Mouse (Mus musculus) gastrocnemius, adult 8-10 months (tissue): Measurements from ENCODE around the gene Mrpl54. TPM values are rescaled to one million over a fixed set of nuclear protein-coding genes. Genes with fewer than 3 reads are reported as not detected.
"Not testable (repeated sequence)": the region's sequence is repeated elsewhere in the genome, so short reads cannot be mapped to it uniquely, and the experiment has no call there.

Source experiments
- DNase-seq, 2 experiments: peaks; one replicate each; pipeline ENCODE4 v3.0.0; 2022; ENCODE audit warnings: low spot score in 2 of 2
- microRNA-seq: library from miRNA; unstranded; fragments of <30 nt; microRNA quantifications from one replicate; pipeline ENCODE4 v1.2.0, GENCODE M21; 2022
- total RNA-seq, 4 experiments: library from RNA; stranded (reverse); gene quantifications; 2 replicates each; pipeline ENCODE4 v1.2.4; 2022

Mrpl54 gene
- total RNA-seq, 4 experiments from 2014 or later = 96.1 to 111 (median 102) TPM

GRCm38 (mm10) chr10:81230438-81231332, 36.0 kb downstream of the Mrpl54 start, which contains the start of gene Atcay:
TSS of gene Atcay (minus strand) at chr10:81230833.
- no peak for DNase-seq

DNA sequence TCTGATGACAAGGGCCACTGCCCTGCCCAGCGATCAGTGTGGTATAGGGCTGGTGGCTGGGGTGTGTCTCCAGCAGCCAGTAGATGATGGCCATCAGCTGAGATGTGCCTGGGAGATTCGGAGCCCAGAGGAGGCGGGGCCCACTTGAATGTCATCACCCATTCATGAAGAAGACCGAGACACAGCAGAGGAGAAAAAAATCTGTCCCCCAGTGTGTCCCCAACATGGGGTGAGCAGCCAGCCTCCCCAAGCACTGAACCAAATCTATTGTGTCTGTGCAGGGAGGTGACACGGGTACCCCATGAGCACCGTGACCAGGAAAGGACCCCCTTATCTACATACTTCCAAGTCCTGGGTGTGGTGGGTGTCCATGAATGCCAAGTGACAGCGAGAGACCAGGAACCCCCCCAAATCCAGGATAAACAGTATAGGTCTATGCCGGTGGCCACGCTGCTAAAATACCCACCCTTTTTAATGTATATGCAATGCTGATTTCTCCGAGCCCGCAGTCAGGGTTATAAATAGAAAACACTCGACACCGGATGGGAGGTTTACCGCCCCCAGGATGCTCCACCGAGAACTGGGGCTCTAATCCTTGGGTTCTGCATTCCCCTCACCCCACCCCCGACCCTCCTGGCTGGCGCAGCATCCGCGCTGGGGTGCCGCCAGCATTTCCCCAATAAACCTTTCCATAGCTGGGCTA, 36.8 kb downstream of the Mrpl54 start:
- DNase-seq = no peak

DNA sequence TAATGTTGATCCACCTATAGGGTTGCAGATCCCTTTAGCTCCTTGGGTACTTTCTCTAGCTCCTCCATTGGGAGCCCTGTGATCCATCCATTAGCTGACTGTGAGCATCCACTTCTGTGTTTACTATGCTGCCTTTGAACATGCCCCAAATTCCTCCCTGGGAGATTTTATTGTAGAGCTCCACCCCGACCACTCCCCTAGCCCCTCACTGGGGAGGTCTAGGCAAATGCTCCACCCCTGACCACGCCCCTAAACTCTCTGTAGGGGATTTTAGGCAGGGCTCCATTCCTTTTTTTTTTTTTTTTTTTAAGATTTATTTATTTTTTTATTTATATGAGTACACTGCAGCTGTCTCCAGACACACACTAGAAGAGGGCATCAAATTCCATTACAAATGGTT, 43.0 kb downstream of the Mrpl54 start:
- DNase-seq = not testable (repeated sequence)

DNA sequence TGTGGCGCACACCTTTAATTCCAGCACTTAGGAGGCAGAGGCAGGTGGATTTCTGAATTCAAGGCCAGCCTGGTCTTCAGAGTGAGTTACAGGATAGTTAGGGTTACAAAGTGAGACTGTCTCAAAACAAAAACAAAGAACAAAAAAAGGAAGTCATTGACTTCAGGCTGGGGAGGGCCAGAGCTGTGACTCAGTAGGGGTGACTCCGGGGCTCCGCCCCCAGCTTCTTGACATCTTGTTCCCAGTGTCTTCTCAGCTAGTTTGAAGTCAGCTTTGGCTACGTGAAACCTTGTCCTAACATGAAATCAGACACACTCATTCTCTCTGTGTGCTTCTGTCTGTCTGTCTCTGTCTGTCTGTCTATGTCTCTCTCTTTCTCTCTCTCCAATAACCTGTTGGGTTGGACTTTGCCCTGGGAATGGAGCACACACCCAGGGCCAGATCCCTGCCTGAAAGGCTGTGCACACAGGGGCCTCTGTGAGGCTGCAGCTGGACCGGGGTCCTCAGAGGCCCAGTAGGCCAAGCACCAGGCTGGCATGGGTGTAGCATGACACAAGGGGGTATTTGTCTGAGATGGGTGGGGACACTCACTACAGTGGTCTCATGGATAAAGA, 45.2 kb downstream of the Mrpl54 start:
- DNase-seq = no peak

DNA sequence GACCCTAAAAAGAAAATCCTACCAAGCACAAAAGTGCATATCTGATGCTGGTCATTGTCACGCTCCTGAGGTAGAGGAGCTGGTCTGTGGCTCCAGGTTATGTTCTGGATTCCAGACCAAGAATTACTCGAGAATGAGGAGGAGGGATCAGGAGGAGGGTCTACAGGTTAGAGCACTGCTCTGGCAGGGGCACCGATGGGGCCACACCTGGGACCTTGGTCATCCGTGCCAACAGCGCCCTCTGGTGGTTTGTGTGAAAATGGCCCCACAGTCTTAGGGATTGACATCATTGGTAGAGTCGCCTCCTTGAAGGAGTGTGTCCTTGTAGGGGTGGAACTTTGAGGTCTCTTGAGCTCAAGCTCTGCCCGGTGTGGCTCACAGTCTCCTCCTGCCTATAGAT, 48.8 kb downstream of the Mrpl54 start:
- DNase-seq = no peak

- DNase-seq = not testable (repeated sequence)
Observed at GRCm38 (mm10) chr10:81217267-81217666, 49.5 kb downstream of the Mrpl54 start.

- no peak for DNase-seq
Observed at GRCm38 (mm10) chr10:81216810-81217209, 49.9 kb downstream of the Mrpl54 start.

GRCm38 (mm10) chr10:81216260-81216659, 50.5 kb downstream of the Mrpl54 start:
- DNase-seq = no peak

Small RNA genes within 50 kb of the gene (microRNA-seq; reads per million reads assigned to microRNA genes)
- gene Mir3057 = 31.6 reads per million, percentile 31 among the genes with 10 or more reads in this experiment

Other genes with a start within 250 kb of the Mrpl54 start
- gene Diras1, start 241.3 kb downstream of the Mrpl54 start, total RNA-seq = under 1 TPM in 1 of 4 experiments, not detected in 3; 0.24 TPM
- 10 to 100 TPM; 12.9 to 15.3 (median 13.9) TPM for gene Slc39a3, start 229.5 kb downstream of the Mrpl54 start, total RNA-seq
- gene Sgta, start 206.8 kb downstream of the Mrpl54 start, total RNA-seq = 100 to 1,000 TPM in 3 of 4 experiments, 10 to 100 TPM in 1; 99.1 to 108 (median 105) TPM
- 10 to 100 TPM; 21.7 to 24.1 (median 22.9) TPM for gene Thop1, start 196.9 kb downstream of the Mrpl54 start, total RNA-seq
- gene Creb3l3, start 168.1 kb downstream of the Mrpl54 start, total RNA-seq = under 1 TPM in 1 of 4 experiments, not detected in 3; 0.44 TPM
- 100 to 1,000 TPM; 197 to 233 (median 208) TPM for gene Map2k2, start 161.0 kb downstream of the Mrpl54 start, total RNA-seq
- gene Zbtb7a, start 131.7 kb downstream of the Mrpl54 start, total RNA-seq = 10 to 100 TPM; 24.8 to 28.9 (median 25.5) TPM
- 10 to 100 TPM; 14.0 to 19.0 (median 16.2) TPM for gene Pias4, start 99.0 kb downstream of the Mrpl54 start, total RNA-seq
- 1,000 to 10,000 TPM; 1,293 to 1,550 (median 1,345) TPM for gene Eef2, start 90.3 kb downstream of the Mrpl54 start, total RNA-seq
- gene Dapk3, start 83.9 kb downstream of the Mrpl54 start, total RNA-seq = 10 to 100 TPM; 25.2 to 31.5 (median 27.3) TPM
- not detected for gene 4930442H23Rik, start 83.1 kb downstream of the Mrpl54 start, total RNA-seq
- gene Nmrk2, start 64.9 kb downstream of the Mrpl54 start, total RNA-seq = 100 to 1,000 TPM in 1 of 4 experiments, 10 to 100 TPM in 3; 15.3 to 106 (median 44.7) TPM
- not detected for gene Atcay, start 36.1 kb downstream of the Mrpl54 start, total RNA-seq
- gene Zfr2, start 33.8 kb downstream of the Mrpl54 start, total RNA-seq = 1 to 10 TPM; 1.8 to 2.7 (median 2.1) TPM
- gene Matk, start 14.0 kb downstream of the Mrpl54 start, total RNA-seq = under 1 TPM in 2 of 4 experiments, not detected in 2; 0.31 TPM
- 100 to 1,000 TPM in 2 of 4 experiments, 10 to 100 TPM in 2; 94.6 to 106 (median 98.8) TPM for gene Apba3, start within 50 bp of the Mrpl54 start, total RNA-seq
- gene Tjp3, start 24.6 kb upstream of the Mrpl54 start, total RNA-seq = not detected
- gene Pip5k1c, start 26.0 kb upstream of the Mrpl54 start, total RNA-seq = 10 to 100 TPM; 18.5 to 22.8 (median 21.9) TPM
- 10 to 100 TPM in 1 of 4 experiments, 1 to 10 TPM in 3; 9.4 to 11.3 (median 9.8) TPM for gene Cactin, start 54.2 kb upstream of the Mrpl54 start, total RNA-seq
- gene Tbxa2r, start 61.8 kb upstream of the Mrpl54 start, total RNA-seq = under 1 TPM; 0.12 to 0.36 (median 0.19) TPM
- gene Gipc3, start 76.3 kb upstream of the Mrpl54 start, total RNA-seq = 1 to 10 TPM in 1 of 4 experiments, under 1 TPM in 3; 0.46 to 1.2 (median 0.73) TPM
- gene Hmg20b, start 83.5 kb upstream of the Mrpl54 start, total RNA-seq = 10 to 100 TPM; 16.9 to 22.8 (median 21.1) TPM
- 1 to 10 TPM; 1.7 to 3.1 (median 2.1) TPM for gene Mfsd12, start 90.6 kb upstream of the Mrpl54 start, total RNA-seq
- gene 4930404N11Rik, start 98.9 kb upstream of the Mrpl54 start, total RNA-seq = under 1 TPM; 0.22 to 0.68 (median 0.60) TPM
- gene Fzr1, start 111.6 kb upstream of the Mrpl54 start, total RNA-seq = 10 to 100 TPM; 14.8 to 18.5 (median 16.6) TPM
- 10 to 100 TPM; 46.5 to 50.1 (median 47.4) TPM for gene Dohh, start 117.5 kb upstream of the Mrpl54 start, total RNA-seq
- 1 to 10 TPM in 2 of 4 experiments, under 1 TPM in 2; 0.59 to 1.8 (median 1.1) TPM for gene Gm48551, start 117.5 kb upstream of the Mrpl54 start, total RNA-seq
- 1 to 10 TPM in 2 of 4 experiments, under 1 TPM in 1, not detected in 1; 0.43 to 1.1 (median 1.1) TPM for gene Gm48552, start 122.1 kb upstream of the Mrpl54 start, total RNA-seq
- not detected for gene Smim24, start 126.1 kb upstream of the Mrpl54 start, total RNA-seq
- gene Nfic, start 188.7 kb upstream of the Mrpl54 start, total RNA-seq = 100 to 1,000 TPM; 223 to 267 (median 235) TPM
- under 1 TPM in 2 of 4 experiments, not detected in 2; 0.05 to 0.31 TPM for gene Celf5, start 215.8 kb upstream of the Mrpl54 start, total RNA-seq
- gene Ncln, start 229.5 kb upstream of the Mrpl54 start, total RNA-seq = 10 to 100 TPM; 41.6 to 49.3 (median 43.1) TPM
- gene S1pr4, start 233.2 kb upstream of the Mrpl54 start, total RNA-seq = 1 to 10 TPM in 1 of 4 experiments, under 1 TPM in 3; 0.27 to 1.0 (median 0.59) TPM